Mouse (Mus musculus): ENCODE measurements at regions not wholly inside any gene's neighbourhood (a gene's known extent, or its start where the extent isn't known, plus 50 kb on each side); places are given as distances from the start of the nearest gene placed in this dataset.
A peak's percentile ranks its signal among the peaks of the same experiment; 100 is the strongest.

GRCm38 (mm10) chr17:45226486-45226885 lies 207.1 kb downstream of the Cdc5l start:
- Histone ChIP-seq H3K27me3 (no peaks in the 10 kb centered on the region), H3K4me3 (no peak overlapping the region), H3K4me2 (replicated peaks) (no peak overlapping the region), H3K4me1 (peaks cover 31% of the 10 kb centered on the region), H3K9ac (no peak overlapping the region), H3K9me3 (replicated peaks) (no peaks in the 10 kb centered on the region), H3K27ac (no peak overlapping the region), H3K36me3 (no peaks in the 10 kb centered on the region)
- ATAC-seq (ENCODE audit: low FRiP score): no peak
- 41% methylated on average over 6 of the region's 6 CpGs for WGBS

GRCm38 (mm10) chr17:45221625-45222024 lies 211.9 kb downstream of the Cdc5l start:
- Histone ChIP-seq H3K36me3 (no peaks in the 10 kb centered on the region), H3K27ac (no peak overlapping the region), H3K27me3 (no peaks in the 10 kb centered on the region), H3K9ac (no peak overlapping the region), H3K4me2 (replicated peaks) (no peak overlapping the region), H3K4me3 (no peak overlapping the region), H3K4me1 (peaks cover 17% of the 10 kb centered on the region), H3K9me3 (replicated peaks) (no peaks in the 10 kb centered on the region)
- 62% methylated on average over 10 of the region's 10 CpGs for WGBS
- ATAC-seq (ENCODE audit: low FRiP score): no peak

GRCm38 (mm10) chr17:45217126-45217525 lies 216.4 kb downstream of the Cdc5l start:
- H3K27me3 ChIP-seq: no peaks in the 10 kb centered on the region
- H3K4me3 ChIP-seq: no peak overlapping the region
- H3K9me3 ChIP-seq (replicated peaks): no peaks in the 10 kb centered on the region
- no peaks in the 10 kb centered on the region for H3K36me3 ChIP-seq
- no peak overlapping the region for H3K27ac ChIP-seq
- ATAC-seq (ENCODE audit: low FRiP score): no peak
- H3K4me2 ChIP-seq (replicated peaks): no peak overlapping the region
- H3K9ac ChIP-seq: no peak overlapping the region
- WGBS: 89% methylated on average over 5 of the region's 5 CpGs
- peaks cover 9% of the 10 kb centered on the region; the same call in 1 of the 2 replicates for H3K4me1 ChIP-seq

- H3K27ac ChIP-seq: peak overlapping the region; percentile 41; the same call in 1 of the 2 replicates
- 57% methylated on average over 15 of the region's 15 CpGs for WGBS
- H3K27me3 ChIP-seq: no peaks in the 10 kb centered on the region
Observed at GRCm38 (mm10) chr17:45215067-45216049, 218.2 kb downstream of the Cdc5l start.

GRCm38 (mm10) chr17:45210984-45211383 lies 222.6 kb downstream of the Cdc5l start:
- H3K9ac ChIP-seq: no peak overlapping the region
- no peak for ATAC-seq (ENCODE audit: low FRiP score)
- no peak overlapping the region for H3K4me2 ChIP-seq (replicated peaks)
- no peak overlapping the region for H3K27ac ChIP-seq
- no peaks in the 10 kb centered on the region for H3K27me3 ChIP-seq
- no peak overlapping the region for H3K4me3 ChIP-seq
- H3K9me3 ChIP-seq (replicated peaks): no peaks in the 10 kb centered on the region
- peaks cover 16% of the 10 kb centered on the region for H3K4me1 ChIP-seq
- 91% methylated on average over 2 of the region's 2 CpGs for WGBS
- H3K36me3 ChIP-seq: no peaks in the 10 kb centered on the region

More at GRCm38 (mm10) chr17:45215067-45216049, 218.2 kb downstream of the Cdc5l start:
- Histone ChIP-seq H3K4me3 (no peak overlapping the region), H3K9me3 (replicated peaks) (no peaks in the 10 kb centered on the region), H3K9ac (no peak overlapping the region), H3K36me3 (no peaks in the 10 kb centered on the region), H3K4me1 (peaks cover 4% of the 10 kb centered on the region; the same call in 1 of the 2 replicates), H3K4me2 (replicated peaks) (no peak overlapping the region)
- ATAC-seq (ENCODE audit: low FRiP score): 0 out of 2 replicates have a peak, but pooled peaks have one; percentile 38

- ATAC-seq (ENCODE audit: low FRiP score): no peak; the same call in 1 of the 2 replicates
- H3K27me3 ChIP-seq: no peaks in the 10 kb centered on the region
- no peaks in the 10 kb centered on the region for H3K9me3 ChIP-seq (replicated peaks)
- 44% methylated on average over 3 of the region's 3 CpGs for WGBS
- peaks cover 12% of the 10 kb centered on the region for H3K4me1 ChIP-seq
- no peak overlapping the region for H3K4me3 ChIP-seq
- no peak overlapping the region for H3K27ac ChIP-seq
- no peaks in the 10 kb centered on the region for H3K36me3 ChIP-seq
- no peak overlapping the region for H3K9ac ChIP-seq
- H3K4me2 ChIP-seq (replicated peaks): no peak overlapping the region
Observed at GRCm38 (mm10) chr17:45209387-45209663, 224.2 kb downstream of the Cdc5l start.

- Histone ChIP-seq H3K4me2 (replicated peaks) (no peak overlapping the region), H3K27ac (no peak overlapping the region), H3K4me1 (peaks cover 12% of the 10 kb centered on the region), H3K9me3 (replicated peaks) (no peaks in the 10 kb centered on the region), H3K9ac (no peak overlapping the region), H3K4me3 (no peak overlapping the region), H3K27me3 (no peaks in the 10 kb centered on the region), H3K36me3 (no peaks in the 10 kb centered on the region)
- ATAC-seq (ENCODE audit: low FRiP score): peak; percentile 90
- WGBS: 43% methylated on average over 14 of the region's 14 CpGs
Observed at GRCm38 (mm10) chr17:45208596-45209386, 224.7 kb downstream of the Cdc5l start.

GRCm38 (mm10) chr17:45195779-45196178 lies 237.8 kb downstream of the Cdc5l start:
- H3K27ac ChIP-seq: no peak overlapping the region
- no peak for ATAC-seq (ENCODE audit: low FRiP score)
- WGBS: 94% methylated on average over 6 of the region's 6 CpGs
- no peak overlapping the region for H3K4me2 ChIP-seq (replicated peaks)
- H3K4me1 ChIP-seq: 0 out of 2 replicates have a peak, but pooled peaks cover 3% of the 10 kb centered on the region
- H3K4me3 ChIP-seq: no peak overlapping the region
- H3K36me3 ChIP-seq: no peaks in the 10 kb centered on the region
- H3K9ac ChIP-seq: no peak overlapping the region
- no peaks in the 10 kb centered on the region for H3K27me3 ChIP-seq
- no peaks in the 10 kb centered on the region for H3K9me3 ChIP-seq (replicated peaks)

GRCm38 (mm10) chr17:45194786-45195281 lies 238.7 kb downstream of the Cdc5l start:
- Histone ChIP-seq H3K27ac (no peak overlapping the region), H3K27me3 (no peaks in the 10 kb centered on the region), H3K9me3 (replicated peaks) (no peaks in the 10 kb centered on the region), H3K9ac (no peak overlapping the region), H3K4me2 (replicated peaks) (no peak overlapping the region), H3K4me3 (no peak overlapping the region), H3K4me1 (0 out of 2 replicates have a peak, but pooled peaks cover 3% of the 10 kb centered on the region), H3K36me3 (no peaks in the 10 kb centered on the region)
- ATAC-seq (ENCODE audit: low FRiP score): no peak
- WGBS: 49% methylated on average over 13 of the region's 13 CpGs

- Histone ChIP-seq H3K9ac (no peak overlapping the region), H3K4me2 (replicated peaks) (no peak overlapping the region), H3K4me3 (no peak overlapping the region), H3K9me3 (replicated peaks) (no peaks in the 10 kb centered on the region), H3K36me3 (no peaks in the 10 kb centered on the region), H3K27ac (no peak overlapping the region), H3K4me1 (0 out of 2 replicates have a peak, but pooled peaks cover 3% of the 10 kb centered on the region), H3K27me3 (no peaks in the 10 kb centered on the region)
- ATAC-seq (ENCODE audit: low FRiP score): no peak
- WGBS: 57% methylated on average over 11 of the region's 11 CpGs
Observed at GRCm38 (mm10) chr17:45193456-45194025, 240.0 kb downstream of the Cdc5l start.

GRCm38 (mm10) chr17:45187402-45187801 lies 246.1 kb downstream of the Cdc5l start:
- H3K27ac ChIP-seq: no peak overlapping the region
- no peak overlapping the region for H3K4me3 ChIP-seq
- no peaks in the 10 kb centered on the region for H3K9me3 ChIP-seq (replicated peaks)
- no peak overlapping the region for H3K4me2 ChIP-seq (replicated peaks)
- no peak for ATAC-seq (ENCODE audit: low FRiP score)
- H3K9ac ChIP-seq: no peak overlapping the region
- no peaks in the 10 kb centered on the region for H3K27me3 ChIP-seq
- H3K36me3 ChIP-seq: no peaks in the 10 kb centered on the region
- 71% methylated on average over 7 of the region's 7 CpGs for WGBS
- no peaks in the 10 kb centered on the region; the same call in 1 of the 2 replicates for H3K4me1 ChIP-seq

- no peaks in the 10 kb centered on the region for H3K4me1 ChIP-seq
- no peak overlapping the region for H3K9ac ChIP-seq
- no peak overlapping the region for H3K4me2 ChIP-seq (replicated peaks)
- no peak overlapping the region for H3K4me3 ChIP-seq
- H3K9me3 ChIP-seq (replicated peaks): peaks cover 3% of the 10 kb centered on the region; the same call in 1 of the 2 replicates
- WGBS: 80% methylated on average over 4 of the region's 4 CpGs
- no peaks in the 10 kb centered on the region for H3K36me3 ChIP-seq
- ATAC-seq (ENCODE audit: low FRiP score): no peak
- no peaks in the 10 kb centered on the region for H3K27me3 ChIP-seq
- H3K27ac ChIP-seq: no peak overlapping the region
Observed at GRCm38 (mm10) chr17:45176340-45176739, 257.2 kb downstream of the Cdc5l start.

All from hindbrain, embryonic 12.5 days (tissue).